Mouse (Mus musculus) kidney, adult 8-10 months (tissue): ENCODE measurements at regions not wholly inside any gene's neighbourhood (a gene's known extent, or its start where the extent isn't known, plus 50 kb on each side); places are given as distances from the start of the nearest gene placed in this dataset.

ENCODE experiments used
- DNase-seq, 2 experiments: peaks; one replicate each; pipeline ENCODE4 v3.0.0; 2022

- no peak for DNase-seq
Measured at GRCm38 (mm10) chr2:45234148-45234547, 117.0 kb upstream of the Zeb2 start.

GRCm38 (mm10) chr2:45230351-45231209, 113.4 kb upstream of the Zeb2 start:
- no peak for DNase-seq

GRCm38 (mm10) chr2:45229501-45229900, 112.3 kb upstream of the Zeb2 start:
- DNase-seq = no peak

- DNase-seq = no peak
Measured at GRCm38 (mm10) chr2:45227276-45227944, 110.2 kb upstream of the Zeb2 start.

GRCm38 (mm10) chr2:45226045-45226370, 108.8 kb upstream of the Zeb2 start:
- no peak for DNase-seq

- DNase-seq = no peak
Measured at GRCm38 (mm10) chr2:45225364-45226044, 108.3 kb upstream of the Zeb2 start.

GRCm38 (mm10) chr2:45222213-45222612, 105.0 kb upstream of the Zeb2 start:
- no peak for DNase-seq

- DNase-seq = no peak
Measured at GRCm38 (mm10) chr2:45219851-45220250, 102.7 kb upstream of the Zeb2 start.

- peak; percentile 64 to 71 for DNase-seq
Measured at GRCm38 (mm10) chr2:45212833-45213232, 95.6 kb upstream of the Zeb2 start.

- no peak for DNase-seq
Measured at GRCm38 (mm10) chr2:45208526-45208925, 91.3 kb upstream of the Zeb2 start.

GRCm38 (mm10) chr2:45205756-45206155, 88.6 kb upstream of the Zeb2 start:
- DNase-seq = no peak

GRCm38 (mm10) chr2:45205211-45205610, 88.0 kb upstream of the Zeb2 start:
- no peak for DNase-seq

- no peak for DNase-seq
Measured at GRCm38 (mm10) chr2:45197955-45198631, 80.9 kb upstream of the Zeb2 start.

- DNase-seq = no peak
Measured at GRCm38 (mm10) chr2:45197342-45197741, 80.1 kb upstream of the Zeb2 start.

GRCm38 (mm10) chr2:45196511-45196910, 79.3 kb upstream of the Zeb2 start:
- DNase-seq = no peak

GRCm38 (mm10) chr2:45194335-45194734, 77.1 kb upstream of the Zeb2 start:
- DNase-seq = no peak

- no peak for DNase-seq
Measured at GRCm38 (mm10) chr2:45185621-45185999, 68.4 kb upstream of the Zeb2 start.

- no peak for DNase-seq
Measured at GRCm38 (mm10) chr2:45184704-45185620, 67.8 kb upstream of the Zeb2 start.

- DNase-seq = no peak
Measured at GRCm38 (mm10) chr2:45184149-45184548, 67.0 kb upstream of the Zeb2 start.

- no peak for DNase-seq
Measured at GRCm38 (mm10) chr2:45182876-45183275, 65.7 kb upstream of the Zeb2 start.

GRCm38 (mm10) chr2:45181552-45181951, 64.4 kb upstream of the Zeb2 start:
- DNase-seq = no peak

- DNase-seq = no peak
Measured at GRCm38 (mm10) chr2:45178849-45179453, 61.8 kb upstream of the Zeb2 start.
